Mouse (Mus musculus) neural tube, embryonic 11.5 days (tissue): Measurements from ENCODE around the gene Syndig1. TPM values are rescaled to one million over a fixed set of nuclear protein-coding genes. Genes with fewer than 3 reads are reported as not detected.

ENCODE experiments used
- ATAC-seq: fragments of 200-750 bp; cut with Nextera tagmentation; 2 replicates; pipeline ENCODE4 v1.8.0; 2017; ENCODE audit warnings: moderate number of reproducible peaks, mild to moderate bottlenecking, moderate TSS enrichment, moderate library complexity; ENCODE audit not compliant: insufficient read depth, low FRiP score, low TSS enrichment
- DNase-seq: peaks from one replicate; pipeline ENCODE4 v3.0.0-alpha.2; 2015; ENCODE audit warnings: low spot score
- H3K27ac ChIP-seq: fragments of 300-500 bp; sonication (generic); 2 replicates; pipeline ENCODE4 v1.5.1; 2014; ENCODE audit warnings: low read depth, mild to moderate bottlenecking, low read length
- H3K27me3 ChIP-seq: fragments of 300-500 bp; sonication (generic); 2 replicates; pipeline ENCODE4 v1.6.1; 2014; ENCODE audit warnings: mild to moderate bottlenecking, low read length, mixed read lengths; ENCODE audit not compliant: control insufficient read depth, insufficient read depth
- H3K36me3 ChIP-seq: fragments of 300-500 bp; sonication (generic); 2 replicates; pipeline ENCODE4 v1.6.1; 2014; ENCODE audit warnings: mild to moderate bottlenecking, low read length, moderate library complexity, mixed read lengths; ENCODE audit not compliant: control insufficient read depth, insufficient read depth
- H3K4me1 ChIP-seq: fragments of 300-500 bp; sonication (generic); 2 replicates; pipeline ENCODE4 v1.6.1; 2014; ENCODE audit warnings: low read length, mixed read lengths; ENCODE audit not compliant: control insufficient read depth, insufficient read depth
- H3K4me2 ChIP-seq: fragments of 300-500 bp; sonication (generic); 2 replicates; pipeline ENCODE4 v1.6.1; 2014; ENCODE audit warnings: low read depth, mild to moderate bottlenecking, moderate library complexity
- H3K4me3 ChIP-seq: fragments of 300-500 bp; sonication (generic); 2 replicates; pipeline ENCODE4 v1.5.1; 2014; ENCODE audit warnings: low read depth, low read length
- H3K9ac ChIP-seq: fragments of 300-500 bp; sonication (generic); 2 replicates; pipeline ENCODE4 v1.6.1; 2014; ENCODE audit warnings: mild to moderate bottlenecking, low read length
- H3K9me3 ChIP-seq: fragments of 300-500 bp; sonication (generic); 2 replicates; pipeline ENCODE4 v1.6.1; 2016; ENCODE audit warnings: low read length; ENCODE audit not compliant: control insufficient read depth
- WGBS: fragments of 180-500 bp; shearing (Covaris S2); extraction: QIAGEN DNeasy Blood & Tissue Kit; methylation state at CpG from one replicate; pipeline ENCODE4 v1.1.7; 2014; 5-methylcytosine and 5-hydroxymethylcytosine counted together
- polyA plus RNA-seq: library from polyadenylated mRNA; unstranded; fragments of >200 nt; fragmentation: Nextera tagmentation; extraction: Ambion mirVana; gene quantifications from 2 replicates; pipeline ENCODE4 v1.2.1, GENCODE M21; 2014

The Syndig1 gene
- polyA plus RNA-seq, 1 experiment from 2014 or later = 7.2 TPM

GRCm38 (mm10) chr2:149899615-149900014, 70.6 kb downstream of the Syndig1 start:
- no peak for DNase-seq
- Histone ChIP-seq H3K4me1 (no peaks in the 10 kb centered on the region), H3K9ac (no peak overlapping the region), H3K4me3 (no peak overlapping the region), H3K27ac (no peak overlapping the region), H3K27me3 (no peaks in the 10 kb centered on the region), H3K4me2 (no peak overlapping the region), H3K9me3 (no peaks in the 10 kb centered on the region), H3K36me3 (no peaks in the 10 kb centered on the region)
- WGBS = 86% methylated on average over 9 of the region's 9 CpGs
- ATAC-seq = no peak

GRCm38 (mm10) chr2:149900606-149901005, 71.6 kb downstream of the Syndig1 start:
- DNase-seq (no peak), ATAC-seq (no peak)
- 88% methylated on average over 1 of the region's 1 CpGs for WGBS
- Histone ChIP-seq H3K36me3 (no peaks in the 10 kb centered on the region), H3K9me3 (no peaks in the 10 kb centered on the region), H3K4me3 (no peak overlapping the region), H3K27me3 (no peaks in the 10 kb centered on the region), H3K27ac (no peak overlapping the region), H3K4me2 (no peak overlapping the region), H3K4me1 (no peaks in the 10 kb centered on the region), H3K9ac (no peak overlapping the region)

- 83% methylated on average over 1 of the region's 1 CpGs for WGBS
- no peak overlapping the region for H3K27ac ChIP-seq
- H3K36me3 ChIP-seq = no peaks in the 10 kb centered on the region
- H3K9me3 ChIP-seq = no peaks in the 10 kb centered on the region
- no peaks in the 10 kb centered on the region for H3K4me1 ChIP-seq
- DNase-seq (no peak), ATAC-seq (no peak)
- H3K4me2 ChIP-seq = no peak overlapping the region
- no peaks in the 10 kb centered on the region for H3K27me3 ChIP-seq
- H3K4me3 ChIP-seq = no peak overlapping the region
- H3K9ac ChIP-seq = no peak overlapping the region
Observed at GRCm38 (mm10) chr2:149904405-149904804, 75.4 kb downstream of the Syndig1 start.

- Histone ChIP-seq H3K9me3 (no peaks in the 10 kb centered on the region), H3K4me3 (no peak overlapping the region), H3K9ac (no peak overlapping the region), H3K36me3 (no peaks in the 10 kb centered on the region), H3K4me1 (no peaks in the 10 kb centered on the region), H3K27ac (no peak overlapping the region), H3K4me2 (no peak overlapping the region), H3K27me3 (no peaks in the 10 kb centered on the region)
- no peak for ATAC-seq
- DNase-seq = no peak
- 84% methylated on average over 3 of the region's 3 CpGs for WGBS
Observed at GRCm38 (mm10) chr2:149906694-149907093, 77.7 kb downstream of the Syndig1 start.

- no peak overlapping the region for H3K27ac ChIP-seq
- no peak for DNase-seq
- H3K4me3 ChIP-seq = no peak overlapping the region
- no peak overlapping the region for H3K4me2 ChIP-seq
- no peaks in the 10 kb centered on the region for H3K4me1 ChIP-seq
- H3K36me3 ChIP-seq = no peaks in the 10 kb centered on the region
- H3K9me3 ChIP-seq = no peaks in the 10 kb centered on the region
- no peaks in the 10 kb centered on the region for H3K27me3 ChIP-seq
- no peak overlapping the region for H3K9ac ChIP-seq
- no peak for ATAC-seq
- WGBS = 91% methylated on average over 3 of the region's 3 CpGs
Observed at GRCm38 (mm10) chr2:149917162-149917561, 88.2 kb downstream of the Syndig1 start.

- Histone ChIP-seq H3K9me3 (no peaks in the 10 kb centered on the region), H3K4me2 (no peak overlapping the region), H3K4me3 (no peak overlapping the region), H3K9ac (no peak overlapping the region), H3K27me3 (no peaks in the 10 kb centered on the region), H3K4me1 (no peaks in the 10 kb centered on the region), H3K36me3 (no peaks in the 10 kb centered on the region), H3K27ac (no peak overlapping the region)
- no peak for DNase-seq
- ATAC-seq = no peak
- 68% methylated on average over 2 of the region's 2 CpGs for WGBS
Observed at GRCm38 (mm10) chr2:149923561-149923960, 94.5 kb downstream of the Syndig1 start.

- WGBS = 87% methylated on average over 2 of the region's 2 CpGs
- no peak overlapping the region for H3K27ac ChIP-seq
- no peak for ATAC-seq
- DNase-seq = no peak
- H3K4me3 ChIP-seq = no peak overlapping the region
- no peak overlapping the region for H3K4me2 ChIP-seq
- H3K9ac ChIP-seq = no peak overlapping the region
- H3K27me3 ChIP-seq = no peaks in the 10 kb centered on the region
- no peaks in the 10 kb centered on the region for H3K4me1 ChIP-seq
- H3K9me3 ChIP-seq = no peaks in the 10 kb centered on the region
- H3K36me3 ChIP-seq = no peaks in the 10 kb centered on the region
Observed at GRCm38 (mm10) chr2:149925911-149926310, 96.9 kb downstream of the Syndig1 start.

GRCm38 (mm10) chr2:149927001-149927400, 98.0 kb downstream of the Syndig1 start:
- H3K4me3 ChIP-seq = no peak overlapping the region
- H3K9ac ChIP-seq = no peak overlapping the region
- no peak for DNase-seq
- H3K36me3 ChIP-seq = no peaks in the 10 kb centered on the region
- H3K4me2 ChIP-seq = no peak overlapping the region
- H3K27ac ChIP-seq = no peak overlapping the region
- no peaks in the 10 kb centered on the region for H3K4me1 ChIP-seq
- no peaks in the 10 kb centered on the region for H3K9me3 ChIP-seq
- ATAC-seq = no peak
- no peaks in the 10 kb centered on the region for H3K27me3 ChIP-seq

- Histone ChIP-seq H3K9me3 (no peaks in the 10 kb centered on the region), H3K4me3 (no peak overlapping the region), H3K4me2 (no peak overlapping the region), H3K36me3 (no peaks in the 10 kb centered on the region), H3K9ac (no peak overlapping the region), H3K4me1 (no peaks in the 10 kb centered on the region), H3K27ac (no peak overlapping the region), H3K27me3 (no peaks in the 10 kb centered on the region)
- DNase-seq (no peak), ATAC-seq (no peak)
- WGBS = 85% methylated on average over 3 of the region's 3 CpGs
Observed at GRCm38 (mm10) chr2:149927481-149927880, 98.5 kb downstream of the Syndig1 start.
